Mouse (Mus musculus) myocyte (in vitro differentiated cells): ENCODE measurements at regions not wholly inside any gene's neighbourhood (a gene's known extent, or its start where the extent isn't known, plus 50 kb on each side); places are given as distances from the start of the nearest gene placed in this dataset.

Experiments
- E2F4 ChIP-seq: IDR thresholded peaks from one replicate; pipeline ENCODE4 v1.6.1; 2011; ENCODE audit warnings: mild to moderate bottlenecking, control low read depth, moderate library complexity; ENCODE audit not compliant: insufficient read depth
- MAX ChIP-seq: IDR thresholded peaks from one replicate; pipeline ENCODE4 v1.6.1; 2011; ENCODE audit warnings: low read depth, mild to moderate bottlenecking, control low read depth
- MYOD1 ChIP-seq, 3 experiments: IDR thresholded peaks; one replicate each; pipeline ENCODE4 v1.6.1; 2011; ENCODE audit warnings: control low read depth in 2 of 3, low read depth in 2 of 3, mild to moderate bottlenecking in 2 of 3, moderate library complexity in 1 of 3; ENCODE audit not compliant: insufficient read length in 2 of 3, control insufficient read depth in 1 of 3
- POLR2A ChIP-seq: IDR thresholded peaks from one replicate; pipeline ENCODE4 v1.6.1; 2011; ENCODE audit warnings: low read depth, mild to moderate bottlenecking, control low read depth, moderate library complexity; ENCODE audit not compliant: insufficient read length
- SRF ChIP-seq: IDR thresholded peaks from one replicate; pipeline ENCODE4 v1.6.1; 2011; ENCODE audit warnings: low read depth; ENCODE audit not compliant: control insufficient read depth, insufficient read length
- USF1 ChIP-seq: IDR thresholded peaks from one replicate; pipeline ENCODE4 v1.6.1; 2011; ENCODE audit warnings: low read depth, mild to moderate bottlenecking, control low read depth, moderate library complexity

DNA sequence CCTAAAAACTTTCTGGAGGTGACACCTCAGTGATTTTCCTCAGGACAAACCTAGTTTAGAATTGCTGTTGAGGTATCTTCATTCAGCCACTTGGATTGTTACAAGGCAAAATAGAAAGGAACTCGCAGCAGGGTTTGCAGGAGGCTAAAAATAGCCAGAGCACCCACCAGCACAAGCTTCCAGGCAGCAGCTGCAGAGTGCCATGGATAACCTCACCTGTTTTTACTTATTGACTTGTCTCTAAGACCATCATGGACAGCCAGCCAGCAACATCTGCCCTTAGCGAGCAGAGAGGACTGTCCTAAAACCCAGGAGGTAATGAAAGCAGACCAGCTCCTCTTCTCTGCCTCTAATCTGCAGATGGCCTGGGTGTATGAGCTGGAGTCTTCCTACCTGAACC, 97.4 kb upstream of the Ppp2r2d start:
- TF ChIP-seq POLR2A = no peak
- TF ChIP-seq MYOD1 (IDR thresholded peaks at IDR 0.05; ENCODE audit: control insufficient read depth in 1 of 3, insufficient read length in 2 of 3, low read depth in 2 of 3) = peak in 2 of 3 experiments; percentile 56 to 72
- TF ChIP-seq E2F4 = no peak
- no peak for TF ChIP-seq MAX
- no peak for TF ChIP-seq SRF
- no peak for TF ChIP-seq USF1
